Mouse (Mus musculus): ENCODE results near the gene Frmd4b.

The Frmd4b gene

DNA sequence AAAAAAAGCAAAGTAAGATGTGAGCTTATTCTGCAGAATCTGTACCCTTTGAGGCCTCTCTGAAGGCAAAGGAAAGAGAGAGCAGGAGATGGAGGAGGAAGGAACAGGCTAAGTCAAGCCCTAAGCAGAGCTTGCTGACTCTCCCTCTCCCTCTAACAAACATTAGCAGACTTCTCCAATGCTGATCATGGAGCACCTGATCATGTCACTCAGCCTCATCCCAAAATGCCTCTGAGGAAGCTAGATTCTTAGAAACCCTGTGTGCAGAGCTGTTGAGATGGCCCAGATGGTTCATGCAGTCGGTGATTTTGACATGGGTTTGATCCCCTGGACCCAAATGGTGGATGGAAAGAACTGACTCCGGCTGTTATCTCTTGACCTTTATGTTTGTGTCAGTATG is 350.2 kb downstream of the Frmd4b start:
- in situ Hi-C loops (cut with MseI, MboI): loop anchor here (25.0 kb wide), 1 partner anchor 470 kb away; no protein-coding TSS in a partner anchor

DNA sequence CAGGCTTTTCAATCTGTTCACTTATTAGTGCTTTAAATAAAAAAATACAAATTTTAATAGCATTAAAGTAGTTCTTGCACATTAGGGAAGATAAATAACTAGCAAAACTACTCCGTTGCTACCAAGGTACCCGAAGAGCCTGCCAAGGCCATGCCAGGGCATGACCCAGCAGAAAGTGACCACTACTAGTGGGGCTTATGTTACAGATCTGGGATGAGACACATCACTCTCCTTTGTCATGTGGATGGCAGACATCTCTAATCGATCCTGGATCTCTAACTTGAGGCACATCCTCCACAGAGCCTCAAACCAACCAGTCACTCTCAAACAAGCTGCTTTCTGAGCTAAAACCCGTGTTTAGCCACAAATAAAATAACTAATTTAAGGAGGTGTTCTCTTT is 350.7 kb downstream of the Frmd4b start:
- in situ Hi-C loops (cut with MseI, MboI): loop anchor here (25.0 kb wide), 1 partner anchor 471 kb away; no protein-coding TSS in a partner anchor

DNA sequence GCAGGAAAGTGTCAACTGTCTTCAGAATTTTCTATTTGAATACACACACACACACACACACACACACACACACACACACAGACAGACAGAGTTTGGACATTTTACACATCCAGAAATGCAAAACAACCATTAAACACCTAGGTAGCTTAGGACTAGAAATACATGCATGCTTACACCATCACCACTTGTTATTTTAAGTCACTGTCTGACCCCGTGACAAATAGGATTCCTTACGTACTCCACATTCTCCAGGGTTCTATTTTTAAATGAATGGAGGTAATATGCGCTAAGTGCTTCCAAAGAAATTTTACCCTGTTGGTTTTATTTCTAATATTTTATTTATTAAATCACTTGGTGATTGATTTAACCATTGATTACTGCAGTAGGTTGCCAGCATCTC is 351.6 kb downstream of the Frmd4b start:
- in situ Hi-C loops (cut with MseI, MboI): loop anchor here (25.0 kb wide), 1 partner anchor 472 kb away; no protein-coding TSS in a partner anchor

GRCm38 (mm10) chr6:97265240-97265639 is 352.1 kb downstream of the Frmd4b start:
- in situ Hi-C loops (cut with MseI, MboI): loop anchor here (25.0 kb wide), 1 partner anchor 472 kb away; no protein-coding TSS in a partner anchor

GRCm38 (mm10) chr6:97263750-97264149 is 353.6 kb downstream of the Frmd4b start:
- in situ Hi-C loops (cut with MseI, MboI): loop anchor here (25.0 kb wide), 1 partner anchor 474 kb away; no protein-coding TSS in a partner anchor

GRCm38 (mm10) chr6:97262229-97262628 is 355.1 kb downstream of the Frmd4b start:
- in situ Hi-C loops (cut with MseI, MboI): loop anchor here (25.0 kb wide), 1 partner anchor 475 kb away; no protein-coding TSS in a partner anchor

GRCm38 (mm10) chr6:97259926-97260325 is 357.4 kb downstream of the Frmd4b start:
- in situ Hi-C loops (cut with MseI, MboI): loop anchor here (10.0 to 25.0 kb wide), 2 partner anchors 265 to 477 kb away; no protein-coding TSS in a partner anchor

DNA sequence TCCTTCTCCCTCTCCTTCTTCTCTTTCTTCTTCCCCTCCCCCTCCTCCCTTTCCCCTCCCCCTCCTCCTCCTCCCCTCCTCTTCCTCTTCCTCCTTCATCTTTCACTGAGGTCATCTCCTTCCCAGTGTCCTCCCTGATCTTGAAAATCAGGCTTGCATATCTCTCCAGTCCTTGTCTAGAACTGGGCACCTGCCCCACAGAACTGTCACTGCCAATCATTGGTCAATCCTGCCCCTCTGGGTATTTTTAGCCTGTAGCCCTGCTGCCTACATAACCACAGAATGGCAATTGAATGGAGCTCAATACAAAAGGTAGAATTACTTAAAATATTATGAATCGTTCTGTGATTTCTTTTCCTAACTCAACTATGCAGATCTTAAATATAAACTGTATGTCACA is 358.9 kb downstream of the Frmd4b start:
- in situ Hi-C loops (cut with MseI, MboI): loop anchor here (10.0 to 25.0 kb wide), 2 partner anchors 266 to 479 kb away; no protein-coding TSS in a partner anchor

DNA sequence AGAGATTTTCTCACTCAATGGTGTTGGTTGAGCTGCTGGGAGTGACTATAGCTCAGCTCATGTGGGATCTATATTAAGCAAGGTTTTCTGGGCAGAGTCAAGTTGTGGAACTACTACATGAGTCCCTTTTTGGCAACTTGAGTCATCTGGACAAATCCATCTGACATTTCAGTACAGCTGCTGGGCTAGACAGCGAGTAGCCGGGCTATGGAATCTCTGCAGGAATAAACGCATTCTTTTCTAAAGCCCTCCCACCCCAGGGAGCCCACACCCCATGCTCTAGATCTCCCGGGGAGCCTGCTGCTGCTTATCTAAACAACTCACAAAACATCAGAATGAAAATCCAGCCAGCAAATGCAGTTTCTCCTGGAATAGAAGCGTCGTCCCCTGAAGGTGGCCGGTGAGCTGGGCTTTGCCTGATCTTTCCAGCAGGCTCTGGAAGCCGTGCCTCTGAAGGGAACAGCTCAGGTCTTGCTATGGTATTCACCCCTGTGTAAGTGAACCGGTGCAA is 364.6 kb downstream of the Frmd4b start, which contains the start of gene Lmod3:
TSS of gene Lmod3 (minus strand) at position 49 of the 511 bp plus-strand sequence.
- in situ Hi-C loops (cut with MseI, MboI): loop anchor here (10.0 to 25.0 kb wide), 2 partner anchors 272 to 485 kb away; no protein-coding TSS in a partner anchor

GRCm38 (mm10) chr6:97252086-97252485 is 365.3 kb downstream of the Frmd4b start:
- in situ Hi-C loops (cut with MseI, MboI): loop anchor here (10.0 to 25.0 kb wide), 2 partner anchors 273 to 485 kb away; no protein-coding TSS in a partner anchor

- in situ Hi-C loops (cut with MseI, MboI): loop anchor here (10.0 to 25.0 kb wide), 2 partner anchors 274 to 486 kb away; no protein-coding TSS in a partner anchor
Observed at GRCm38 (mm10) chr6:97250966-97251365, 366.4 kb downstream of the Frmd4b start.

GRCm38 (mm10) chr6:97245200-97245599 is 372.1 kb downstream of the Frmd4b start:
- in situ Hi-C loops (cut with MseI, MboI): no loop called here

- in situ Hi-C loops (cut with MseI, MboI): no loop called here
Observed at GRCm38 (mm10) chr6:97242522-97242921, 374.8 kb downstream of the Frmd4b start.

- in situ Hi-C loops (cut with MseI, MboI): no loop called here
Observed at GRCm38 (mm10) chr6:97240092-97240491, 377.2 kb downstream of the Frmd4b start.

DNA sequence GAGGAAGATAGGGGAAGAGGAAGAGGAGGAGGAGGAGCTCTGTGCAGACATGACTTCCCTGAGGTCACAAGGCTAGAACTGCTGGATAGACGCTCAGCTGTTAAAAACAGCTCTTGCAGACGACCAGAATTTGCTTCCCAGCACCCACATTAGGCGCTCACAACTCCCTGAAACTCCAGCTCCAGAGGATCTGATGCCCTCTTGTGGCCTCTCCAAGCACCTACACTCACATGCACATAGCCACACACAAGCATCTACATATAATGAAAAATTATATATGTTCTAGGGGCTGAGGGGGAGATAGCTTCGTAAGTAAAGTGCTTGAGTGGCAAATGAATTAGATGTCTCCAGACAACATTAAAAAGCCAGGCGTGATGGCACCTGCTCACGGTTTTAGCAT is 378.0 kb downstream of the Frmd4b start:
- in situ Hi-C loops (cut with MseI, MboI): no loop called here

All from mouse trophoblast stem cell (cell line).